Comparison of ENCODE assay signal across 14 mouse cellular contexts in the genomic region with DNA sequence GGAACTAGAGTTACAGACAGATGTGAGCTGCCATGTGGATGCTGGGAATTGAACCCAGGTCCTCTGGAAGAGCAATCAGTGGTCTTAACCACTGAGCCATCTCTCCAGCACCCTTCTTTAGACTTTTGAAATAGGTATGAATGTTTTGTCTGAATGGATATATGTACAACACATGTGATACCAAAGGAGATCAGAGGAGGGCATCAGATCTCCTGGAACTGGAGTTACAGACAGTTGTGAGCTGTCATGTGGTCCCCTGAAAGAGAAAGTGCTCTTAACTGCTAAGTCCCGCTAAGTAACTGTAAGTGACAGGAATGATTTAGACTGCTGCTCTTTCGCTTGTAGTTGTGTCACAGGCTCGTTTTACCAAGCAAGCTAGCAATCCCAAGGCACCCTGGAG.
DNase-seq lines count a peak whose midpoint lies in the region; ATAC-seq and TF ChIP-seq lines count a peak whose summit lies in the region.
"Had no signal": no experiment of that assay in that cellular context is flagged by ENCODE, and none has a peak within 500 bp of the region (broad histone marks: within the 10 kb centered on the region; RNA-seq: fewer than 3 reads in every experiment).

No protein-coding gene starts in this region.

- H3K4me3 ChIP-seq in forebrain, postnatal 0 days (ENCODE audit: low read depth, low read length), result no peak overlapping the region
- H3K4me3 ChIP-seq in forebrain, embryonic 12.5 days (replicated peaks), result no peak overlapping the region
- no peak overlapping the region for H3K4me3 ChIP-seq in liver, adult 2 months (ENCODE audit: insufficient read depth, low read depth, low read length)
- H3K4me3 ChIP-seq in liver, embryonic 11.5 days (ENCODE audit: low read depth, low read length), result no peak overlapping the region
- H3K4me3 ChIP-seq: stomach, embryonic 15.5 days had no signal

- no peak overlapping the region for H3K4me2 ChIP-seq in forebrain, postnatal 0 days (ENCODE audit: low read depth)
- no peak overlapping the region for H3K4me2 ChIP-seq in forebrain, embryonic 12.5 days
- no peak overlapping the region for H3K4me2 ChIP-seq in liver, embryonic 11.5 days
- H3K4me2 ChIP-seq: midbrain, embryonic 11.5 days; stomach, embryonic 15.5 days had no signal

- H3K4me1 ChIP-seq in forebrain, postnatal 0 days (ENCODE audit: insufficient read depth), result no peaks in the 10 kb centered on the region
- H3K4me1 ChIP-seq in forebrain, embryonic 12.5 days, result no peaks in the 10 kb centered on the region
- H3K4me1 ChIP-seq in liver, adult 2 months (ENCODE audit: control insufficient read depth, insufficient read depth, low read length), result no peaks in the 10 kb centered on the region
- no peaks in the 10 kb centered on the region for H3K4me1 ChIP-seq in liver, embryonic 11.5 days (replicated peaks; ENCODE audit: control insufficient read depth, insufficient read depth, low read length)
- H3K4me1 ChIP-seq: stomach, embryonic 15.5 days had no signal

- no peak for DNase-seq in forebrain, postnatal 0 days
- DNase-seq in liver, adult 2 months (ENCODE audit: extremely low read depth, low read depth, low spot score), result peak; percentile 4
- no peak for DNase-seq in liver, embryonic 11.5 days (ENCODE audit: low spot score)
- DNase-seq in A20 (ENCODE audit: low read depth, low spot score), result peak; percentile 34
- DNase-seq in right cerebral cortex, adult 2 months (ENCODE audit: low spot score in 2 of 2), result no peak
- no peak for DNase-seq in natural killer cell, adult 2 months (ENCODE audit: low spot score in 2 of 2)
- DNase-seq: cerebellum, adult 9-11 months; heart, postnatal 4 days; kidney, postnatal 14 days; thymus, postnatal 36 days had no signal

- TF ChIP-seq POLR2A in liver, adult 2 months (IDR thresholded peaks at IDR 0.05; ENCODE audit: extremely low read depth, insufficient read depth, low read length), result no peak

- H3K9ac ChIP-seq in forebrain, postnatal 0 days, result no peak overlapping the region
- no peak overlapping the region for H3K9ac ChIP-seq in forebrain, embryonic 12.5 days
- no peak overlapping the region for H3K9ac ChIP-seq in liver, adult 2 months (ENCODE audit: low read depth, low read length)
- no peak overlapping the region for H3K9ac ChIP-seq in liver, embryonic 11.5 days (ENCODE audit: low read depth, low read length)
- H3K9ac ChIP-seq: stomach, embryonic 15.5 days had no signal

- 77% methylated on average over 3 of the region's 3 CpGs for whole genome bisulfite sequencing in forebrain, postnatal 0 days
- 81% methylated on average over 3 of the region's 3 CpGs for WGBS in forebrain, embryonic 12.5 days
- WGBS in liver, adult 2 months, result 78% methylated on average over 3 of the region's 3 CpGs
- WGBS in liver, embryonic 11.5 days, result 65% methylated on average over 3 of the region's 3 CpGs

- H3K9me3 ChIP-seq in forebrain, postnatal 0 days (ENCODE audit: low read length), result no peaks in the 10 kb centered on the region
- H3K9me3 ChIP-seq in forebrain, embryonic 12.5 days, result no peaks in the 10 kb centered on the region
- no peaks in the 10 kb centered on the region for H3K9me3 ChIP-seq in liver, embryonic 11.5 days (ENCODE audit: control insufficient read depth, low read length)
- H3K9me3 ChIP-seq: stomach, embryonic 15.5 days had no signal

- ATAC-seq in forebrain, postnatal 0 days, result no peak
- ATAC-seq in forebrain, embryonic 12.5 days (ENCODE audit: low FRiP score), result no peak
- ATAC-seq in liver, embryonic 11.5 days (replicated peaks; ENCODE audit: low FRiP score), result no peak
- ATAC-seq in megakaryocyte progenitor cell, adult 5-6 weeks (replicated peaks; ENCODE audit: poor library complexity), result peak; percentile 42

- H3K36me3 ChIP-seq in forebrain, postnatal 0 days (ENCODE audit: insufficient read depth), result peaks cover 16% of the 10 kb centered on the region
- H3K36me3 ChIP-seq in forebrain, embryonic 12.5 days (replicated peaks), result peaks cover 11% of the 10 kb centered on the region
- H3K36me3 ChIP-seq in liver, adult 2 months (ENCODE audit: control insufficient read depth, insufficient read depth, low read length), result peaks cover 6% of the 10 kb centered on the region; the same call in 1 of the 2 replicates
- H3K36me3 ChIP-seq in liver, embryonic 11.5 days (ENCODE audit: control insufficient read depth, insufficient read depth, low read length), result no peaks in the 10 kb centered on the region; the same call in 1 of the 2 replicates

- no peak overlapping the region for H3K27ac ChIP-seq in forebrain, postnatal 0 days (ENCODE audit: low read depth, low read length)
- no peak overlapping the region for H3K27ac ChIP-seq in forebrain, embryonic 12.5 days
- no peak overlapping the region for H3K27ac ChIP-seq in liver, adult 2 months (replicated peaks; ENCODE audit: insufficient read depth, low read depth, low read length)
- no peak overlapping the region for H3K27ac ChIP-seq in liver, embryonic 11.5 days (ENCODE audit: low read depth, low read length)
- H3K27ac ChIP-seq: stomach, embryonic 15.5 days had no signal

- H3K27me3 ChIP-seq in forebrain, postnatal 0 days (ENCODE audit: insufficient read depth, low read length), result no peaks in the 10 kb centered on the region
- no peaks in the 10 kb centered on the region for H3K27me3 ChIP-seq in forebrain, embryonic 12.5 days
- no peaks in the 10 kb centered on the region for H3K27me3 ChIP-seq in liver, adult 2 months (ENCODE audit: control insufficient read depth, insufficient read depth, low read length)
- H3K27me3 ChIP-seq in liver, embryonic 11.5 days (replicated peaks; ENCODE audit: control insufficient read depth, insufficient read depth, low read length), result no peaks in the 10 kb centered on the region
- H3K27me3 ChIP-seq: stomach, embryonic 15.5 days had no signal

- TF ChIP-seq CTCF in forebrain, postnatal 0 days (IDR thresholded peaks at IDR 0.05; ENCODE audit: low read depth), result peak; percentile 16; the same call in 1 of the 2 replicates
- no peak for TF ChIP-seq CTCF in liver, adult 2 months (IDR thresholded peaks at IDR 0.05; ENCODE audit: low read depth, low read length)

- H3K79me2 ChIP-seq in liver, adult 2 months (ENCODE audit: control insufficient read depth, insufficient read depth, low read length), result no peaks in the 10 kb centered on the region

Comparison
In these comparisons a context has a peak if more than half of its experiments do, and no peak if none do; other contexts are left out.
1. DNase-seq: peak in liver, adult 2 months (single experiment) and A20 (single experiment); none in forebrain, postnatal 0 days (single experiment), liver, embryonic 11.5 days (single experiment), right cerebral cortex, adult 2 months (0 of 2) and natural killer cell, adult 2 months (0 of 2).